Mouse (Mus musculus) small intestine, adult 2 months (tissue): ENCODE measurements around the gene Tmcc1.

Experiments
- CTCF ChIP-seq: fragments of 200-500 bp; IDR thresholded peaks from 2 replicates; pipeline ENCODE4 v1.5.1; 2012; ENCODE audit warnings: low read depth, mild to moderate bottlenecking, control low read depth, inconsistent platforms, low read length, moderate library complexity, mixed read lengths; ENCODE audit not compliant: insufficient replicate concordance, insufficient read length; ENCODE audit errors: extremely low read depth
- POLR2A ChIP-seq: fragments of 200-500 bp; IDR thresholded peaks from 2 replicates; pipeline ENCODE4 v1.6.1; 2012; ENCODE audit warnings: low read depth, mild to moderate bottlenecking, control low read depth, inconsistent platforms, low read length, moderate library complexity

- no peak for TF ChIP-seq POLR2A
- no peak for TF ChIP-seq CTCF
These were observed 179.2 kb downstream of the Tmcc1 start for GRCm38 (mm10) chr6:116014111-116014510.
